Mouse (Mus musculus): ENCODE data around the gene Sh3rf3.

GRCm38 (mm10) chr10:58885351-58885750 is 72.2 kb downstream of the Sh3rf3 start:
- no peak for TF ChIP-seq CTCF (IDR thresholded peaks at IDR 0.05; ENCODE audit: extremely low read depth, insufficient read depth, insufficient read length, insufficient replicate concordance)
- no peak for TF ChIP-seq POLR2A (IDR thresholded peaks at IDR 0.05; ENCODE audit: low read depth, low read length)

Measured in spleen, adult 2 months (tissue).